Mouse (Mus musculus): ENCODE data around the gene Fgf8.

Fgf8 gene

DNA sequence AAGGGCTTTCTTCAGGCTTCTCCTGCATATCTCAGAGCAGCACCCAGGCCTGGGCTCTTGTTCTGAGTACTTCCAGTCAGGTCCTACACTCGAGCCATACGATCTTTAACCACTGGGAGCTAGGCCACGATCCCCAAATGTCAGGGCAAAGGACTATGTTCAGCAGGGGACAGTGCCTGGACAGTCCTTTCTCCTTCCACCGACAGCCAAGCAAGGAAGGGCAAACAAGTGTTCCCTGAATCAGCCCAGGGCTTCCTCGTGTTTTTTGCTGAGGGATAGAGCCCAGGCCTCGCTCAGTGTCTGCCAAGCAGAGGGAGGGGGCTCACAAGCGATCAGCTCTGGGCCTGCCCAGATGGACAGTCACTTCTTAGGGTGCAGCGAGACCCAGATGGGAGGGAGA is 12.7 kb downstream of the Fgf8 start:
- ATAC-seq (ENCODE audit: low TSS enrichment): no peak

DNA sequence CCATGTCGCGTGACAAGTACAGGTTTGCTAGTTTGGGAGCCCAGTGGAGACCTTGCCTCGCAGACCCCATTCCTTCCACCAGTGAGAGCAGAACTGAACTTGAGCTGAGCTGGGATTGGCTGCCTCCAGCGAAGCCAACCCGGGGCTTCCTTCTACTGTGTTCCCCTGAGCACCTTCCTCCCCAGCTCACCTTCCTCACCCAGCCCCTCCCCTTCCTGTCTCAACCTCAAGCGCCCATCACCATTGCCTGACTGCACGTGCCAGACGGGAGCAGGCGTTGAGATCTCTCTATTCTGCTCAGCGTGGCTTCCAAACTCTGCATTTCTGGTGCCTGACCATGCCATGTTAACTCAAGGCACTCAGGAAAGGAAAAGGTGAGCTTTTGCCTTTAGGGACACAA is 15.5 kb downstream of the Fgf8 start:
- ATAC-seq (ENCODE audit: low TSS enrichment): no peak

DNA sequence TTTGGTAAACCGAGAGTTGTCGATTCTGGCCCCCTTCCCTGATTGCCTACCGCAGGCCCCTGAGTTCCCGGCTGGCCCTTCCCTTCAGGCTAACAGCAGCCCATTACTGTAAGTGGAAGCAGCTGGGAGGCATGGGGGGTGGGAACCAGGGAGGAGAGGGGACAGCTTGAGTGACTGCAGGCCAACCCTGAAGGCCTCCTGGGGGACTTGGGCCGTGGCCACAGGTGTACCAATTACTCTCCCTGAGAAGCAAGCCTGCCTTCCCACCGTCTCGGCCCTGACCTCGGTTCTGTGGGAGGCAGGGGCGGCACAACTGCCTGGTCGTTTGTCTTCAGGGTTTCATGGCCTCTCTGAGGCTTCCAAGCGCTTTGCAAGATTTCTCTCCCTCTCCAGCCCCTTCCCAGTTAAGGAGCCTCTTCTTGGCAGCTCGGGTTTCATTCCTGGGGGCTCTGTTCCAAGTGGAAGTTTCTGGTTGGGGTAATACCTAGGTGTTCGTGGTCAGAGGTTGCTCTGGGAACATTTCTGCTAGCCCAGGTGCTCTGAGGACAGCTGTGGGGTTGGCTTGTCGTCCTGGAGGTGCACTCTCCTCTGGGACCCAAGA is 16.9 kb downstream of the Fgf8 start:
- ATAC-seq (ENCODE audit: low TSS enrichment): no peak

DNA sequence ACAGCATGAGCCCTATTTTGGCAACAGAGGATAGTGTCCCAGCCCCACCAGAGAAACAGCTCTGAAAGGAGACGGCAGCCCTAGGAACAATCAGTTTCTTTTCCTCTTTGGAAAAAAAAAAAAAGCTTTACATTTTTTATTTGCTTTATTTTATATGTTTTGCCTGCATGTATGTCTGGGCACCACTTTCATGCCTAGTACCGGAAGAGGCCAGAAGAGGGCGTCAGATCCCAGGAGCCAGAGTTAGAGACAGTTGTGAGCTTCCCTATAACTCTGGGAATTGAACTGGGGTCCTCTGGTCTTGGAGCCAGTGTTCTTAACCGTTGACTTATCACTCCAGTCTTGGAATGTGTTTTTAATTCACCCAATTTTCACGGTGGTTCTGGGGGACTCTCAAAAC is 20.5 kb downstream of the Fgf8 start:
- ATAC-seq (ENCODE audit: low TSS enrichment): no peak

DNA sequence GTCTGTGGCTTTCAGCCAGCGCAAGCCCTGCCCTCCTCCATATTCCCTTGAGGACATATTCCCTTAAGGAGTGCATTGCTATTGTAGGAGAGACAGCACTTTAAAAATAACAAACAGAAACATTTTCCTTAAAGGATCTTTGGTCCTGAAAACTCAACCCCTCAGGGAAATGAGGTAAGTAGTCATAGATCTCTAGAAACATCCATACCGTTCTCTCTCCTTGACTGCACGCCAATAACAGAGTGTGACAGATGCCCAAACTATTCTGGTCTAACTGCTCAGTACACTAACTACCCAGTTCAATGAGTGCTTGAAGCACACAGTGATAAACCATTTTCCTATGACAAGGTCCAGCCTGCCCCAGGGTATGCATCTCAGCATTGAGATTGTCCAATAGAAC is 24.4 kb downstream of the Fgf8 start:
- peak; percentile 31; the same call in 1 of the 2 replicates for ATAC-seq (ENCODE audit: low TSS enrichment)

DNA sequence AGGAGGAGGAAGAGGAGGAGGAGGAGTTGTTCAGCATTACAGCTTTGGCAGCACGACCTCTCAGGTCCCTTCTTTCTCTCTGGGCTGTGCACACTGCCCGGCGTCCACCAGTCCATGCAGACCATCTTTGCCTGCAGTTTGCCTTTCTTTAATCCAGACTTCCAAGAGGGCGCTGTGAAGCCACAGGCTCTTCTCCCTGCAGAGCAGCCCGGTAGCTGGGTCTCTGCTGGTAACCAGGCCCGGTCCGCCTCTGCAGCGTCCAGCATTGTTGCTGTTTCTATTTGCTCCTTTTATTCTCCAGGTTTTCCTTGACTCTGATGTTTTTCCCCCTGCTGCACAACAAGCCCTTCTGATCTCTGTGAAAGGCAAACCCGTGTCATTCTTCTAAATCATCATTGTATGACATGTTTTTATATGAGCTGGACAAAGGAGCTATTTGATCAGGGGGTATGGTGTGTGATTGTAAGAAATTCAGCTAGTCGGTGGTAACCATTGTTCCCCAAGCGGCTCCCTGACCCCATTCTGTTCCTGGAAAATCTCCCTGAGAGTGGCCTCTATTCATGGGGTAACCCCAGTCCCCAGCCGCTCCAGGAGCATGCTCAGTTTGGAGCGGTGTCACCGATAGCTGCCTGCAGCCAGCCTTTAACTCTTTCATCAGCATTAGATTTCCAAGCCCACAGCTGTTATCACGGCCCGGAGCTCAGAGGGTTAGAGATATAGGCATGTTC is 25.1 kb downstream of the Fgf8 start:
- peak; percentile 91 for ATAC-seq (ENCODE audit: low TSS enrichment)

DNA sequence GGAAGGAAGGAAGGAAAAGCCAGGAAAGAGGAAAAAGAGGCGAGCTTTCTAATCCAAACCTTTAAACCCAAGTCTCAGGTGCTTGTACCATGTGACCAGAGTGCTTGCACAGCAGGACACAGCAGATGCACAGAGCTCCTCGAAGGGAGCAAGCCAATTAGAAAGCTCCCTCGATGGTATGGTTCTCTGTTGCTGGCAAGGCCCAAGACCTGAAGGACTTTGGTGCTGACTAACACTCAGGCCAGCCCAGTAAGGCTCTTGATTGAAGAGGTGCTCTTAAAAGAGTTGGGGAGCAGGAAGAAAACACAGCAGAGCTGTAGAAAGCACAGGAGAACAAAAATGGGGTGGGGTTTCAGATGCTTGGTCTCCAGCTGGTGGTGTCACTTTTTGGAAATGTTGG is 34.0 kb downstream of the Fgf8 start:
- no peak for ATAC-seq (ENCODE audit: low TSS enrichment)

DNA sequence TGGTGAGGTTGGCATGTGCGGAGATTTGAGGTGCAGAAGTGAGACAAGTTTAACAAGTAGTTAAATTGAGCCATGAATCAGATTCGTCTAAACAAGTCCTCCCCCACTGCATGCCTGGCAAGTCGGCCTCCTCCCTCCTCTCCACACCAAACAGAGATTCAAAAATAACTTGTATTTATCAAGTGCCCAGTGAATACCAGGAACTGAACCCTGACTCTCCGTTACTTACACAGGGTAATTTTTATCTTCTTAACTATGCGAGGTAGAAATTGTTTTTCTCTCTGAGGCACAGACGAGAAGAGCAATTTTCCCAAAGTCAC is 46.5 kb downstream of the Fgf8 start:
- ATAC-seq (ENCODE audit: low TSS enrichment): no peak

DNA sequence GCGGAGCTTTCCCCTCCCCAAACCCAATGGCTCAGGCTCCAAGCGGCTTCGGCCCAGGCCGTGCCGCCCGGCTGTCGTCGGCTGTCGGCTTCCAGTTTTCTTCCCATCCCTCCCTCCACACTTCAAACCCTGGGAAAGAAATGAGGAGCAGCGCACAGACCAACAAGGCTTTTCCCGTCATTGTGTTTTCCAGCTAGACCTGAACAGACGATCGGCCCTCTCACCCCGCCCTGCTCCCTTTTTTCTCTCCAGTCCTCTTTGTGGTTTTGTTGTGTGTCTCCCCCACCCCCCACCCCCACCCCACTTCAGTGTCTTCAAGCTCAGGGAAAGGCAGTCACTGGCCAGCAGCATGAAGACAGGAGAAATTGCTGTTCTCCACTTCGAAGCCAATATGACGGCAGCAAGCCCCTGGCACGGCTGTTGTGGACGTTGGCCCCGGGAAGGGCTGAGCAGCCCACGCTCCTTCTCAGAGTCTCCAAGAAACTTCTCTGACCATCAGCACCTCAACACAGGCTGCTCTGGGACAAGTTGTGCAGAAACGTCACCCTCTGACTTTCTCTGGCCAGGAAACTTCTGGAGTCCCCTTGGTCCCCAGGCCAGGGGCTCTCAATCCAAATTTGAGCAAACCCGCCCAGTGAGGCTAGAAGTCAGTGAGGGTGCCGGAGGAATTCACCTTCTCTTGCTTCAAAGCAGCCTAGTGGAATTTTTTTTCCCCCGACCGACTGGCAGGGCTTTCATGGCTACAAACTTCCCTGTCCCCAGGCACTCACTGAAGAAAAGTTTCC is 47.0 kb downstream of the Fgf8 start:
- ATAC-seq (ENCODE audit: low TSS enrichment): no peak

DNA sequence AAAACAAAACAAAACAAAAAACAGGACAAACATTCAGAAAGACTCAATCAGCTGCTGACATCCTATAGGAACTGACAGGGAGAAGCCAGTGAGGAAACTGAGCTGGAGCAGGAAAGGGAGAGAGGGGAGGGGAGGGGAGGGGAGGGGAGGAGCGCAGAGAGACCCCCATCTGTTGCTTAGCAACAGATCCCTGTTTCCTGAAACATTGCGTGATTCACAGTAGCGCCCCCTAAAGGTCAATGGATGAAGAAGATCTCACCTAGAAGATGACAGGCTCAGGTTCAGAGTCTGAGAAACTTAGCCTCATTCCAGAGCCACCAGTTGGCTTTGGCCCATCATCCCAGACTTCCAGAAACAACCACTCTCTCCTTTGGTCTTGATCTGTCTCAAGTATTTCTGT is 48.7 kb downstream of the Fgf8 start:
- no peak for ATAC-seq (ENCODE audit: low TSS enrichment)

DNA sequence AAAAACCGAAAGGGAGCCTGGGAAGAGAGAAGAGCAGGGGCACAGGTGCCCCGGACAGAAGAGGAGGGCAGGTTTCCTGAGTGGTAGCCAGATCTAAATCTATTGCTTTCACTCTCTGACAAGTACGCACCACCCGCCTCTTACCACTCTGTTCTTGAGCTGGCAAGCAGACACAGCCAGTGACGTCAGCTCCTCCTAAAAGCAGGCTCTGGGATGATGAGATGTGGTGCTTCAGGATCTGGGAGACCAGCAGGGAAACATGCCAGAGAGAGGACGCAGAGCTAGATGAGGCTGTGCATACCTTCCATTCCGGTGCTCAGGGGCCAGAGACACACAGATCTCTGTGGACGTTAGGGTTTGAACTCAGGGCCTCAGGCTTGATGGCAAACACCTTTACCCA is 50.5 kb downstream of the Fgf8 start:
- ATAC-seq (ENCODE audit: low TSS enrichment): peak; percentile 90

DNA sequence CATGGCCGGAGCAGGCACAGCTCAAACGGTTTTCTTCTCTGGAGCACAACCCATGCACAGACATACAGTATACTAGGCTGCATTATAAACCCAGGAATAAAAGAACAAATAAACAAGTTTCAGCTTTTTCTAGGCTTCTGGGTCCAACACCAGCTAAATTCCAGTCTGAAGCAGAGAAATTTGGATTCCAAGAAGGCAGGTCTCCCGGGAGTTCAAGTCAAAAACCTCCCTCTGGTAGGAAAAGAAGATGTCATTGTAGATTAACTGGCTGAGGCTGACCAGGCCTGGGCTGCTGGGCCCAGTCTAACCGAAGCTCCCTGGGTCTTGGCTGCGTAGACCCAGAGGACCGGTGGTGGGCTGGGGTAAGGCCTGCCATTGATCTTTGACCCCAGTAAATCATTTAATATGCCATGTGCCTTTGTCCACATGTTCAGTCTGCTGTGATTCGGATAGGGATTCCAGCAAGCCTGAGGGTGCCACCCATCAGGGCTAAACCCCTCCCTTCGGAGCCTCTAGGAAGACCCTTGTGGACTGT is 51.6 kb downstream of the Fgf8 start:
- no peak for ATAC-seq (ENCODE audit: low TSS enrichment)

DNA sequence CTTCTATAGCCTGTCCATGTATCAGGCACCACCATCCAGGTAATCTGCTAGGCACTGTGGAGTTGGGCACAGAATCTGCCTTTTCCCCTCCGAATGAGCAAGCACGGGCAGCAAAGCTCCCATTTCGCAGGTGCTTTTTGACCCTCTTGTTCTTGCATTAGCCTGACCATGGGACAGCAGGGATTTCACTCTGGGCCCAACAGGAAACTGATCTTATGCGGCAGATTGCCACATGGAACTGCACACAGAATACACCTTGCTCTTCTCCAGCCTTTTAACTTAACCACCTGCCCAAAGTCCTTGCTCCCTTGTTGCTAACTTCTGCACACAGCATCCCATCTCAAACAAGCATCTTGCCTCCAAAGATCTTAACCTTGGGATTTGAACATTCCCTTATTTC is 55.7 kb downstream of the Fgf8 start:
- ATAC-seq (ENCODE audit: low TSS enrichment): no peak
